Mouse (Mus musculus): ENCODE measurements around the gene Tob1.

Tob1 gene

DNA sequence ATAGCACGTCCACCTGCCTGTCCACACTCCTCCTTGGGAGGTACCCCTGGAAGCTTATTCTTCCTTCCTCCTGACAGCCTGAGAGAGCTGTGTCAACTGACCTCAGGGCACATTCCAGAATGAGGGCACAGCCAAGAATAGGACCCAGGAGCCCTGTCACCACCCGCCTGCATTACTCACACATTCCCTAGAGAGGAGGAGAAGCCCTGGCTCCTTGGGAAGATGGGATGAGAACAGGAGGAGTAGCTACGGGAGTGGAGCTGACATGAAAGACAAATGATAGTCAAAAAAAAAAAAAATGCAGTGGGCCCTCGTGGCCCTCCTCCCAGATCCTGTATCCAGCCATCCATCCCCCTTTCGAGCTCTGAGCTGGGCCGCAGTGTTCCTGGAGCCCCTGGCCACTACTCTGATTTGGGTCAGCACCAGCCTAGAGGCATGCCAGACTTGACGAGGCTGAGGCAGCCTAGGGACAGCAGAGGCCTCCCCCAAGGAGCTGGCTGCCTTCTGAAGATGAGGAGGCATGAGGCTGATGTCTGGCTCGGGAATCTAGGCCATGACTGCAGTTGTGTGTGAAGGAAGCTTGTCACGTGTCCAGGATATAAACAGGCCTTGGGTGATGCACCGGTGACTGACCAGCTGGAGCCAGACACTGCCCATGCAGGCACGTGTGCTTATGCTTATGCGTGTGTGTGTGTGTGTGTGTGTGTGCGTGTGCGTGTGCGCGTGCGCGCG is 20.7 kb downstream of the Tob1 start:
- DNase-seq: no peak

DNA sequence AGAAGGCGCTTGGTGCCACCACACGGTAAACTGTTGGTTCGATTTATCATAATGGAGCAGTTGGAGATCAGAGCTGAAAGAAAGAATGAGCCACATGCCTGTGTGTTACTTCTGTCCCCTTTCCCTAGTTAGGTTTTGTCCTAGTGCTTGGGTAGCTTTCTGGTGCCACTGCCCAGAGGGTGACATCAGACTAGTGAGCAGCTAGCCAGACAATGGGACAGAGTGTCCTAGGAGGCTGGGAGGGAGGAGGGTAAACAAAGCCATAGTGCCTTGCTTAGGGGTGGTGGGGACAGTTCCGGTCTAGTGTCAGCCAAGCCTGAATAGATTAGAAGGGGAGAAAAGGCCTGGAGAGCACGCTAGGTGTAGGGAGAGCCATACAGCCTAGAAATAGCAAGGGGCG is 22.2 kb downstream of the Tob1 start:
- DNase-seq: no peak

DNA sequence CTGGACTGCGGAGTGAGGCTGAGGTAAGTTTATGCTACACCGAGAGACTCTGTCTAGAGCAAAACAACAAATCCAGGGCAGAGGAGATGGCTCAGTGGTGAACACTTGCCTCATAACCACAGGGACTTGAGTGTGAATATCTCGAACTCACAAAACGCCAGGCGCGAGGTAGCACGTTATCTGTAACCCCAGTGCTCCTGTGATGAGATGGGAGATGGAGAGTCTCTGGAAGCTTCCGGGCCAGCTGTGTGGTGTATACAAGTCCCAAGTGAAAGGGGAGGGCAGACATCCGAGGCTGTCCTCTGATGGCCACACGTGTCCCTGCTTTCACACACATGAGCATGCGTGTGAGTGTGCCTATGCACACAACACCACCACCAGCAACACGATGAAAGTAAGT is 23.1 kb downstream of the Tob1 start:
- no peak for DNase-seq

DNA sequence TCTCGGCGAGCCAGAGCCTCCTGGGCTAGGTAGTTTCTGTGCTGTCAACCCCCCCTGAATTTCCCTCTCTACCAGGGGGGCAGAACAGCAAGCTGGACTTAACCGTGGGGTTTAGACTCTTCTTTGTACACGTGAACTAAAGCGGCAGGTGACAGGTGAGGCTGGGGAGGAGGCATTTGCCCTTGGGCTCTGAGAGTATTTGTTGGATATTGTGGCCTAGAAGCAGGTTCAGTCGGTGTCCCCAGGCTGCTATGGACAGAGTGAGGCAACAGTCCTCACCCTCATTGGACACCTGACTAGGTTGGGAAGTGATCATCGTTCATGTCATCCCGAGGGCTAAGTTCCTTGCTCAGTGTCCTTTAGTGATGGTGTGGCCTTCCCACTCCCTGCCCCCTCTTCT is 23.6 kb downstream of the Tob1 start:
- no peak for DNase-seq

DNA sequence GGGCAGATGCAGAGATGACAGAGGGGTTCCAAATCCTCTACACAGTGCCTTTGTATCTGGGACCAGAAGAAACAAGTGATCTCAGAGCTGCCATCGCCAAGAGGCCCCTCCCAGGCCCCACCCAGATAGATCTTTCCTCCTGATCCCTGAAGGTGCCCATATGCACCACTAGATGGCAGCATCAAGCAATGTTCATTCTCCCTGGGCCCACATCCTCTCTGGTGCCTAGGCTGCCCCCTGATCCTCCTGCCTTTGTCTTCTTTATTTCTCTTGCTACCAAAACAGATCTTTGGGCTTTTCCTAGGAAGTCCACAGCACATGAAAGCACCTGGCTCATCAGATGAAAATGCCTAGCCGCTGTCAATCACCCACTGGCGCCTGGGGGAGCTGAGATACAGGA is 24.8 kb downstream of the Tob1 start:
- peak; percentile 61 for DNase-seq

DNA sequence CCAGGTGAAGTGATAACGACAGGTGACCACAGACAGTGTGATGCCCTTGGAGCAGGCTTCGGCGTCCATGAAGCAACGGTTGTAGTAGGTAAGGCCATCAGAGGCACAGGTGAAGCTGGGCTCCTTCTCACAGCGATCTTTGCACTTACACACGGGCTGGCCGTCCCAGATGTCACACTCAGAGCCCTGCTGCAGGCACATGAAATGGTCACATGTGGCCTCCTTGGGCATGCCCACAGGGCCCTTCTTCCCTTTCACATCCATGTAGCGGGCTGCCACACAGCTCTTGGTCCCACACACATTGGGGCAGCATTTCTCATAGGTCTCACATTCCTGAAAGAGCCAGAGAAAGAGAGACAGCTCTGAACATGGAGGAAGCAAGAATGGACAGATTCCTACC is 27.5 kb downstream of the Tob1 start:
- DNase-seq: no peak

DNA sequence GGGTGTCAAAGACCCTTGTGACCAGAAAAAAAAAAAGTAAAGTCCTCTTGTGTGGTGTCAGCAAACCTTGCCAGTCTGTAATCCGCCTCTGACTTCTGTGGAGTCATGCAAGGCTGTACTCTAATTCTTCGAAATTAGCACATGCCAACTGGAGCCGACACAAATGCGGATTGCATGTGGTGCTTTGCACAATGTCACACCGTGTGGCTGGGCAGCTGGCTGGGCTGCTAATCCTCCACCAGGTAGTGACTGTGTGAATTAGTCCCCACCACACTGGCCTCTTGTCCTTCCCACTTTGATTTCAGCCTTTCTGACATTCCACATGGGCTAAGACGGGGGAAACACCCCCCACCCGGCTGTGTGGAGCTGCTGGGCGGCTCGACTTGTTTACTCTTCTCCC is 28.5 kb downstream of the Tob1 start:
- no peak for DNase-seq

DNA sequence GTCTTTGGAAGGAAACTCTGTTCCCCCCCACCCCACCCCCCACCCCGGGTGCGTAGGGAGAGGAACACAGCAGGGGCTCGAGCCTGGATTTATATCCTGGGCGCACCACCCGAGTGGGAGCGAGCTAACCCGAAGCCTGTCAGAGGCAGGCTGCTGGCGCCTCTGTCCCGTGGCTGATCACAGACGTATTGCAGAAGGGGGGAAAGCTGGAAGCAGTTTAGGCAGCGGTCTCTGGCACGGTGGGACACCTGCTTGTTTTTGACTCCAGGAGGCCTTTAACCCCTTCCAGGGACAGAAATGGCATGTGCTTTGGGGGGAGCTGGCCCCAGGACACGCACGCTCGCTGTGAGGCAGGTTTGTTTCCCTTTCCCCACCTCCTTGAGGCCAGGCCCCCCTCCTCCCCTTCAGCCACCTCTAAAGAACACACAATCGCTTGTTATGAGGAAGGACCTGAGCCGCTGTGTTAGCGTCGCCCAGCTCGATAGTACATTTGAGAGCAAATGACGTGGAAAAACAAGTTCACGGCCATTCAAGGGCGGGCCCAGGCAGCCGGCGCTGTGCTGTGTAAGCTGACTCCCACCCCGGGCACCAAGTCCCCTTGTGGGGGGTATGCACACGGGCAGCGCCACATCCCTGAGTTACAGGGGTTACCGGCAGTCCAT is 31.6 kb downstream of the Tob1 start:
- DNase-seq: peak; percentile 25

DNA sequence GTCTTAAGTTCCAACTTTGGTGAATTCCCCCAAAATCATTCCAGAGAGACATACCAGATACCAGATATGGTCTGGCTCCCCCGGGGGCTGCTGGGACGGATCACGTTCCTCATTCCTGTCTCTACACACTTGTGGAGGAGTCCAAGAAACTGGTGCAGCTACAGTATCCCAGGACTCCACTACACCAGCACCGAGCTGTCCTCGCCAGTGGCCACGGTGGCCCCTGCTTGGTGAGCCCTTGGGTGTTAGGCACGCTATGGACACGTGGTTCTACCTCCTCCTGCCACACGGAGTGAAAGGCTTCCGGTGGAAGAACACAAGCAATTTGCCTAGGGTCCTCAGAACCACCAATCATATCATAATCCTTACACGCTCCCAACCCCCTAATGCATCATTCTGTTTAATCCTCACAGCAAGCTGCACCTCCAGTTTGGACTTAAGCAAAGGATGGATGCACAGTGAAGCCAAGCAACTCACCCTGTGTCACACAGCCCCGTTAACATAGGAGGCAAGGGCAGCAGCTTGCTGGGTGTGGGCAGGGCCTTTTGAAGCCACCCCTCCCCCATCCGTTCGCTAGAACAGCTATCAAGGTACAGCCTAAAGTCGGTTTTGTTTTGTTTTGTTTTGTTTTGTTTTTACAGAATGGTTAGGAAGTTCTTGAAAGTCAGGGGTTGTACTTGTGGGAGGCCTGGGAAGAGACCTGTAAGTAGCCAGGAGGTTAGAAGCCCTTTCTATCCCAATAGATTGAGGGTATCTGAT is 32.3 kb downstream of the Tob1 start:
- no peak for DNase-seq

DNA sequence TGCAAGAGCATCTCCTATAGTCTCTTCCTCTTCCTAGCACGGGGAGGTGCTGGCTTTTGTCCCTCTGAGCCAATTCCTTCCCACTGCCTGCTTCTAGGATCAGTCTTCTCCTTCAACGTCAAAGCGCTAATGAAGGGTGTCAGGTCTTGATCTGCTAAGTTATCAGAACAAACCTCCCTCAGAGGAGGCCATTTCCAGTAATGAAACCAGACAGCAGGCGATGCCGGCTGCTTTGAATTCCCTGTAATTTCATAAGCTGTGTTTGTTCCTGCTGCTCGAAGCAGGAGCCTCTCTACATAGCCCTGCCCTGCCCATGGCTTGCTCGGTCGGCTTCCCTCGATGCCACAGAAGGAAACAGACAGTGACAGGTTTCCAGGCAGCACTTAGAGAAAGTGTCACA is 33.1 kb downstream of the Tob1 start:
- no peak for DNase-seq

DNA sequence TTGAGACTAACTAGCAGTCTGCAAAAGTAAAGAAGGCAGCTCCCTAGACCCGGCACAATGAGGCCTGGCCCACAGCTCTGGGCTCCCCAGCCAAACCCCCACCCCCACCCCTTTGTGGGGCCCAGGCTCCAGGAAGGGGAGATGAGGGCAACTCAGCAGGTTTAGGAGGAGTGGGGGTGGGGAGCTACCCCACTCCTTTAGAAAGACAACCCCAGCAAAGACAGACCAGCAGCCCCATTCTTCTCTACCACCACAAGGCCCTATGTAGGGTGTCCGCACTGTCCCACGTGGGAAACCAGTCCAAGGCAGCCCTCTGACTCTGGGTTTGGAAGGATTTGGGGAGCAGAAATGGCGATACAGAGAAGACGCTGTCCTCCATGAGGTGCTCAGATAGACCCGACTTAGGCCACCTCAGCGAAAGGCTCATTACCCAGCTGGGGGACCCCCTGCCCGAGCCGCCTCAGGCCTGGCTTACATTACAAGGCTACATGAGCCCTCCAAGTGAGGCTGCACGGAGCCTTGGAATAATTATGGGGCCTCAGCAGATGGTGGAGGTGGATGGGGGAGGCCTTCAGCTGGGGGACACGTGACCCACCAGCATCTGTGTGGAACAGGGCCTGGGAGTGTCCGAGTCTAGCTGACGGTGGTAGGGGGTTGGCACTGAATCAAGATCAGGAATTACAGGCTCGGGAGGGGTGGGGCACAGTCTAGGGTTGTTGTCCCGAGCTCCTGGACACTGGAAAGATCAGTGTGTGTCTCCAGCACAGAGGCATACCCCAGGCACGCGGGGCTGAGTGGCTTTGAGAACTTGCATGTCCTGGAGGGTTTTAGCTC is 34.9 kb downstream of the Tob1 start, which contains the start of gene Wfikkn2:
Wfikkn2 (minus strand) TSS at position 51 of the 834 bp plus-strand sequence.
- DNase-seq: no peak

DNA sequence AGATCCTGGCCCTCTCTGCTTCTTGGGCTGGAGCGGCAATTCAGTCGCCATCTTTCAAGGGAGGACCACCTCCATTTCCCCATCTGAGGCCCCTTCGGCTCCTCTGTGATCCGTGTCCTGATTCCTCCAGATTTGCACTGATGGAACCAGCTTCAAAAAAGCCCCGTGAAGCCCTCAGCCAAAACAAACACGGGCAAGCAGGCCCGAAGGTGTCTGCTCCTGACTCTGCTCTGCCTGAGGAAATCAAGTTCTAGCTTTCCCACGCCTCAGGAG is 35.5 kb downstream of the Tob1 start:
- no peak for DNase-seq

DNA sequence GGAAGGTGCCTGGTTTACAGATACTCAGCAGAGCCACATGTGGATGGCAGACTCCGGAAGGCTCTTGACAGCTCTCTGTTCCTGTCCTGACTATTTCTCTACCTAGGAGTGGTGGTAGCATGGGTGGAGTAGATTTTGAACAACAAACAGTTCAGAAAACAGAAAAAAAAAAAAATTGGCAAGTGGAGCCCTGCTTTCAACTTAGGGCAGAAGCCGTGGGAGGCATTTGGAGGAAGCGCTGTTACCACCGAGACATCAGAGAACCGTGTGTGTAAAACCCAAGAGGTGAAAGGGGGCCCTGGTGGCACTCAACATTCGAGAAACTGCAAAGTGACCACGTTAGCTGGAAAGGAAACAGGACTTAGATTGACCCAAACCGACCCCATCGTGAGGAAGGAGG is 41.9 kb downstream of the Tob1 start:
- DNase-seq: no peak

DNA sequence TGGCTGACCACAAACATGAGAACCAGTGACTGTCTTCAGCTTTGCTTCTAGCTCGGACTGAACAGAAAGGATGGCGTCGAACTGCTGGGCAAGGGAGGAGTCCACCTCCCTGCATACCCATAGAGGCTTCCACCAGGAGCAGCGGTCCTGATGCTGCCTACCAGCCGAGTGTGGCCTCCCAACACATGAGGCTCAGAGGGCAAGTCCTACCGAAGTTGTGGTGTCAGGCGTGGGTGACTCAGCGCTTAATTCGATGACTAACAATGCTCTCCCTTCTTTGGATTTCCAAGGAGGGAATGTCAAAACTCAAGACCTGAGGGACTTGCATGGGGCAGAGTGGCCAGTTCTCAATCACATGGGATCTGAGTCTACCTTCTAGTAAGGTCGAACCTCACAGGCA is 42.4 kb downstream of the Tob1 start:
- no peak for DNase-seq

DNA sequence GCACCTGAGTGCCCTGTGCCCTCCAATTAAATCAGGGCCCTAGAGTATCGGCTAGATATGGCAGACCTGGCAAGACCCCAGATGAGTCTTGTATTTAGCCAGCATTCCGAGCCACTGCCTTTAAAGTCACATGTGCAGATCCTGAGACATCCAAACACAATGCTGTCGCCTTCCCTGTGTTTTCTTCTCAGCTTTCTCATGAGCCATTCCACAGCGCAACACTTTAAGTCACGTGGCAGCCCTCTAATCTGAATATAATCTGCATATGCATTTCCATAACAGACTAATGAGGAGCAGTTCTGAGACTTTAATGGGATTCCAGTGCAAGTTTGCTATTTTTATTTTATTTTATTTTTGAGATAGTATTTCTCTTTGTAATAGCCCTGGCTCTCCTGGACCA is 44.5 kb downstream of the Tob1 start:
- no peak for DNase-seq

DNA sequence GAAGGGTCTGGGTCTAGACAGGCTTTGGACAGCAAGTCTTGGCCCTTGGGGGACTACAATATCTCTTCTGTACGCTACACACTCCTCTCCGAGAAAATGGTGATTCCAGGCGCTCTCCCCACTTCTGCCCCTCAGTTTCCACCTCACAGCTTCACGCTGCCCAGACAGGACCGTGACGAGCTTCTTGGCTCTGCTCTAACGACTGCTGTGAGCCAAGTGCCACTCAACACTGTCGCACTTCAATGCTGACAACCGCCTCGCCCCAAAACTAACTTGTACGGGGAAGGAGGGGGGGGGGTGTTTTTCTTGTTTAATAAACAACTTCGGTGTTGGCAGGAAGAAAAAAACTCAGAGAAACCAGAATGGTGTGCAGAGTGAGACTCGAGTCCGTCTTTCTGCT is 46.7 kb downstream of the Tob1 start:
- peak; percentile 14 for DNase-seq

DNA sequence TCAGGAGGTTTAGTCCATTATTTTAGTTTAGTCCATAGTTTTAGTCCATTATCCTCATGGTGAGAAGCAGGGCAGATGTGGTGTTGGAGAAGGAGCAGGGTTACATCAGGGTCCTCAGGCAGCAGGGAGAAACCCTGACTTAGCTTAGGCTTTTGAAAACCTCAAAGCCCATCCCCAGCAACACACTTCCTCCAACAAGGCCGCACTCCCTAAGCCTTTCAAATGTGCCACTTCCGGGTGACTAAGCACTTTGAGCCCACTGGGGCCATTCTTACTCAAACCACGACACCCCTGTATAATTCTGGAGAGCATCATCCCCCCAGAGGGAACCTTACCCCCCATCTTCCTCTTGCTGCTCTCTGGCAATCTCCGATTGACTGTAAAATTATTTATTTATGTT is 48.6 kb downstream of the Tob1 start:
- DNase-seq: no peak

DNA sequence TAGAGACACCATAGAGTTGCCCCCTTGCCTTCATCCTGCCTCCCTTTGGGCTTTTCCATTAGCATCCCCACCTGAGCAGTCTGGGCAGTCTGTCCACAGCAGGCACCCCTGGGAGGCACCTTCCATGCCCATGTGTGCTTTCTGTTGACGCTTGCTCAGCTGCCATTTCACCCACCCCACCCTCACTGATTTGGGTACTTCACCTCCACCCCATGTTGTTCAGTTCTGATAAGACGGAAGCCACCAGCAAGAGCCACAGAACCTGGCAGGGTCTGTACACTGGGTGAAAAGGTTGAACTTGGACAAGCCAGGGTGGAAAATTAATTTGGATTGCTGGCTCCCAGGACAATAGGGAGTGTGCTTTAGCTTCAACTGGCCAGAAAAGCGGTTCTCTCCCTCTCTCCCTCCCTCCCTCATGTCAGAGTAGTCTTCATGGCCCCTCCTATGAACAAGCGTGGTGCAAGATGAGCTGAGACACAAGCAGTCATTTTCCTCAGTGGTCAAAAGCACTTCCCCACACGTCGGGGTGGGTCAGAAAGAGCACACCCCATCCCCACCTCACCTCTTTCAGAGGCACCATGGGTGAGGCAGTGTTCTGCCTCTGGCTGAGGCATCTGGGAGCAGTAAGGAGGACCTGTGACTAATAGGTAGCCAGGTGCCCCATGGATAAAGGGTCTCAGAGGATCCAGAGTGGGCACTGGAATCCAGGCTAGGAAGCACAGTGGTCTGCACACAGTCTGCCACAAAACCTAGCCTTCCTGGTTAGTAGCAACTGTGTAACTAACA is 50.5 kb downstream of the Tob1 start:
- DNase-seq: no peak

All from kidney, adult 18-20 months (tissue).